Mouse (Mus musculus): ENCODE results near the gene Cactin.

GRCm38 (mm10) chr10:81322444-81322843 is 1.5 kb downstream of the Cactin start:
- TF ChIP-seq CTCF (IDR thresholded peaks at IDR 0.05; ENCODE audit: control insufficient read depth, insufficient read depth, low read length) (no peak), POLR2A (IDR thresholded peaks at IDR 0.05; ENCODE audit: borderline replicate concordance, control insufficient read depth, low read depth, low read length) (no peak)

Data from bone marrow, adult 2 months (tissue).